Mouse (Mus musculus) embryonic facial prominence, embryonic 12.5 days (tissue): Measurements from ENCODE around the gene Ubac1. TPM values are rescaled to one million over a fixed set of nuclear protein-coding genes. Genes with fewer than 3 reads are reported as not detected.

Experiments
- ATAC-seq: fragments of 200-750 bp; cut with Nextera tagmentation; 2 replicates; pipeline ENCODE4 v1.8.0; 2017; ENCODE audit not compliant: insufficient number of reproducible peaks, insufficient read depth, low FRiP score, low TSS enrichment
- H3K27ac ChIP-seq: fragments of 300-500 bp; sonication (generic); 2 replicates; pipeline ENCODE4 v1.5.1; 2016; ENCODE audit warnings: mild to moderate bottlenecking
- H3K27me3 ChIP-seq: fragments of 300-500 bp; sonication (generic); 2 replicates; pipeline ENCODE4 v1.6.1; 2016; ENCODE audit warnings: mild to moderate bottlenecking, moderate library complexity
- H3K36me3 ChIP-seq: fragments of 300-500 bp; sonication (generic); 2 replicates; pipeline ENCODE4 v1.6.1; 2016; ENCODE audit warnings: mild to moderate bottlenecking
- H3K4me1 ChIP-seq: fragments of 300-500 bp; sonication (generic); 2 replicates; pipeline ENCODE4 v1.6.1; 2016
- H3K4me2 ChIP-seq: fragments of 300-500 bp; sonication (generic); replicated peaks from 2 replicates; pipeline ENCODE4 v1.6.1; 2016; ENCODE audit warnings: mild to moderate bottlenecking, moderate library complexity
- H3K4me3 ChIP-seq: fragments of 300-500 bp; sonication (generic); 2 replicates; pipeline ENCODE4 v1.5.1; 2016; ENCODE audit warnings: mild to moderate bottlenecking
- H3K9ac ChIP-seq: fragments of 300-500 bp; sonication (generic); 2 replicates; pipeline ENCODE4 v1.6.1; 2016; ENCODE audit warnings: mild to moderate bottlenecking, moderate library complexity
- H3K9me3 ChIP-seq: fragments of 300-500 bp; sonication (generic); 2 replicates; pipeline ENCODE4 v1.6.1; 2016; ENCODE audit warnings: mild to moderate bottlenecking, moderate library complexity
- WGBS: fragments of 180-500 bp; shearing (Covaris S2); methylation state at CpG from one replicate; pipeline ENCODE4 v1.1.7; 2016; 5-methylcytosine and 5-hydroxymethylcytosine counted together
- polyA plus RNA-seq: library from polyadenylated mRNA; unstranded; fragments of >200 nt; fragmentation: Nextera tagmentation; extraction: Ambion mirVana; gene quantifications from 2 replicates; pipeline ENCODE4 v1.2.1, GENCODE M21; 2016

Gene Ubac1
- polyA plus RNA-seq, 1 experiment from 2014 or later: 106 TPM

- WGBS: 48% methylated on average over 4 of the region's 4 CpGs
- Histone ChIP-seq H3K27me3 (no peaks in the 10 kb centered on the region), H3K36me3 (no peaks in the 10 kb centered on the region), H3K27ac (no peak overlapping the region), H3K4me3 (no peak overlapping the region), H3K4me2 (no peak overlapping the region), H3K4me1 (peaks cover 8% of the 10 kb centered on the region; the same call in 1 of the 2 replicates), H3K9me3 (no peaks in the 10 kb centered on the region), H3K9ac (no peak overlapping the region)
- ATAC-seq: no peak
These were observed 31.3 kb upstream of the Ubac1 start for GRCm38 (mm10) chr2:26052806-26053205.

DNA sequence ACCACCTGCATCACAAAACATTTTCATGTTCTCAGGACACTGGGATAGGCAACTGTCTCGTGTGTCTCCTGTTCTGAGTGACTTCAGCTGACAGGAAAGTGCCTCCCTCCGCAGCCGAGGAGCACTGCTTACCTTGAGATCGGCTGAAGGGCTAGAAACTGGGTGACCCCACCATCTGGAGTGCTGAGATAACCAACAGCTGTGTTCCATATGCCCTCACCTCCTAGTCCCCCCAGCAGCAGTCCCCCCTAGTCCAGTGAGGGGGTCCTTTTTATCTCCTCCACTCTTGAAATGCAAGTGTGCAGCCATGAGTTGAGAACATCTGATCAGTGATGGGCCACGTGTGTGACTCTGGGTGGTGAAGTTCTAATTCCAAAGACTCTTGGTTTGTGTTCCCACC lies 27.3 kb upstream of the Ubac1 start:
- Histone ChIP-seq H3K9me3 (no peaks in the 10 kb centered on the region), H3K27me3 (no peaks in the 10 kb centered on the region), H3K9ac (no peak overlapping the region), H3K4me1 (peaks cover 8% of the 10 kb centered on the region; the same call in 1 of the 2 replicates), H3K27ac (no peak overlapping the region), H3K4me3 (no peak overlapping the region), H3K36me3 (no peaks in the 10 kb centered on the region), H3K4me2 (no peak overlapping the region)
- 55% methylated on average over 5 of the region's 5 CpGs for WGBS
- ATAC-seq: no peak

GRCm38 (mm10) chr2:26044216-26044615 lies 22.7 kb upstream of the Ubac1 start:
- no peak overlapping the region for H3K27ac ChIP-seq
- H3K27me3 ChIP-seq: peaks cover 4% of the 10 kb centered on the region; the same call in 1 of the 2 replicates
- no peaks in the 10 kb centered on the region for H3K9me3 ChIP-seq
- no peaks in the 10 kb centered on the region for H3K36me3 ChIP-seq
- no peaks in the 10 kb centered on the region for H3K4me1 ChIP-seq
- no peak overlapping the region for H3K4me2 ChIP-seq
- no peak for ATAC-seq
- 67% methylated on average over 9 of the region's 9 CpGs for WGBS
- H3K9ac ChIP-seq: no peak overlapping the region
- no peak overlapping the region for H3K4me3 ChIP-seq

- no peak for ATAC-seq
- H3K4me1 ChIP-seq: no peaks in the 10 kb centered on the region
- H3K36me3 ChIP-seq: no peaks in the 10 kb centered on the region
- H3K27me3 ChIP-seq: peaks cover 4% of the 10 kb centered on the region; the same call in 1 of the 2 replicates
- H3K4me2 ChIP-seq: no peak overlapping the region
- H3K27ac ChIP-seq: no peak overlapping the region
- no peak overlapping the region for H3K9ac ChIP-seq
- 86% methylated on average over 3 of the region's 3 CpGs for WGBS
- no peak overlapping the region for H3K4me3 ChIP-seq
- H3K9me3 ChIP-seq: no peaks in the 10 kb centered on the region
These were observed 21.1 kb upstream of the Ubac1 start for GRCm38 (mm10) chr2:26042603-26043002.

- Histone ChIP-seq H3K27ac (no peak overlapping the region), H3K36me3 (no peaks in the 10 kb centered on the region), H3K4me3 (no peak overlapping the region), H3K9me3 (no peaks in the 10 kb centered on the region), H3K4me1 (no peaks in the 10 kb centered on the region), H3K27me3 (peaks cover 4% of the 10 kb centered on the region; the same call in 1 of the 2 replicates), H3K9ac (no peak overlapping the region), H3K4me2 (no peak overlapping the region)
- WGBS: 60% methylated on average over 14 of the region's 14 CpGs
- ATAC-seq: no peak
These were observed 19.7 kb upstream of the Ubac1 start for GRCm38 (mm10) chr2:26041163-26041810.

DNA sequence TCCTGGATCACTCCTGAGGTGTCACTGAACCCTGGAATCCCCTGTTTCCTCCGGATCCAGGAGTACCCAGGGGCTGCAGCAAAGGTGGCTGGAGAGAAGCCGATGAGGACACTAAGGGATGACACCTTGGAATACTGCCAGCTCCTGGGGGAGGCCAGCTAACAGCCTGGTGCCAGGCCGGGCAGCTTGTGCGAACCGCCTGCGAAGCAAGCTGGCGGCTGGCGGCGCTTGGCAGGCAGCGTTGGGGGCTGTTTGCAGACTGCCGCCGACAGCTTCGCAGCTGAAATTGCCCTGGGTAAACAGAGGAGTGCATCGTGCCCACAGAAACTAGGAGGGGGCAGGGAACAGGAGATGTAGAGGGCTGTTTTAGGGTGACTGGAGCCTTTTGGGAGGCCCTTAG lies 18.4 kb upstream of the Ubac1 start:
- WGBS: 73% methylated on average over 14 of the region's 14 CpGs
- Histone ChIP-seq H3K4me1 (no peaks in the 10 kb centered on the region), H3K4me3 (no peak overlapping the region), H3K9ac (no peak overlapping the region), H3K27ac (no peak overlapping the region), H3K9me3 (no peaks in the 10 kb centered on the region), H3K36me3 (no peaks in the 10 kb centered on the region), H3K27me3 (peaks cover 4% of the 10 kb centered on the region; the same call in 1 of the 2 replicates), H3K4me2 (no peak overlapping the region)
- no peak for ATAC-seq

- WGBS: 67% methylated on average over 6 of the region's 6 CpGs
- no peak overlapping the region for H3K9ac ChIP-seq
These were observed 15.8 kb upstream of the Ubac1 start for GRCm38 (mm10) chr2:26037386-26037785.

DNA sequence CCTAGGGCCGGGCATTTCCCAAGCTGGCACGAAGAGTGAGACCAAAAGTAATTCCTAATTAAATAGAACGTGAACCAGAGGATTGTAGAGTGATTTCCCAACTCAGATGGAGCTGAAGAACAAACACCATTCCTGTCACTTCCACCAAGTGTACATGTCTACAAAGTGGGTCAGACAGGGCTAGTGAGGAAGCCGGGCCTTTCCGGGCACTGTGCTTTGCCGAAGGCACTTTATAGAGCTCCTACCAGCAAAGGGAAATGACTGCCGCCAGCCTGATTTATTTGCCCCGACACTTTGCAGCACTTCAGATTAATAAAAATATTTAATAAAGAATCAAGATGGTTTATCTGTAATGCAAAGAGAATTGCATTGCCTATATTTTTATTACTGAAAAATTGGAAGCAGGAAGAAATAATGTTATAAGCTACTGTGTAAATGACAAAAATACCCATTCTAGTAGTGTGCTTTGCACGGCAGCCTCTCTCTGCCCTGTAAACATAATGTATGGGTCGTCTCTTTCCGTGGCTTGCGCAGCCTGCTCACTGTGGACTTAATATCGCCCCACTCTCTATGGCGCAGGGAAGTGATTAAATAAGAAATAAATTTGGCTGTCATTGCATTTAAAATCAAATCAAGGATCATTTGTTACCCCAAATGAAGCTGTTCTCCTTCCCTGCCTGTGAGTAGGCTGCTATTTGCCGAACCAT lies 12.9 kb upstream of the Ubac1 start:
- Histone ChIP-seq H3K9me3 (no peaks in the 10 kb centered on the region), H3K27ac (no peak overlapping the region), H3K27me3 (no peaks in the 10 kb centered on the region), H3K4me1 (no peaks in the 10 kb centered on the region), H3K4me2 (no peak overlapping the region), H3K36me3 (no peaks in the 10 kb centered on the region), H3K4me3 (no peak overlapping the region), H3K9ac (no peak overlapping the region)
- 86% methylated on average over 15 of the region's 15 CpGs for WGBS
- no peak for ATAC-seq

More at GRCm38 (mm10) chr2:26037386-26037785, 15.8 kb upstream of the Ubac1 start:
- H3K27ac ChIP-seq: no peak overlapping the region
- H3K4me1 ChIP-seq: no peaks in the 10 kb centered on the region
- H3K4me3 ChIP-seq: no peak overlapping the region
- peaks cover 4% of the 10 kb centered on the region; the same call in 1 of the 2 replicates for H3K27me3 ChIP-seq
- H3K4me2 ChIP-seq: no peak overlapping the region
- no peaks in the 10 kb centered on the region for H3K9me3 ChIP-seq
- no peak for ATAC-seq
- H3K36me3 ChIP-seq: no peaks in the 10 kb centered on the region

- 48% methylated on average over 3 of the region's 3 CpGs for WGBS
- no peaks in the 10 kb centered on the region for H3K36me3 ChIP-seq
- no peak for ATAC-seq
- no peaks in the 10 kb centered on the region for H3K9me3 ChIP-seq
- H3K27me3 ChIP-seq: no peaks in the 10 kb centered on the region
- H3K27ac ChIP-seq: no peak overlapping the region
- H3K4me3 ChIP-seq: no peak overlapping the region
- H3K9ac ChIP-seq: no peak overlapping the region
- H3K4me1 ChIP-seq: no peaks in the 10 kb centered on the region
- no peak overlapping the region for H3K4me2 ChIP-seq
These were observed 8.7 kb upstream of the Ubac1 start for GRCm38 (mm10) chr2:26030288-26030687.

- 32% methylated on average over 4 of the region's 4 CpGs for WGBS
- no peak overlapping the region for H3K4me2 ChIP-seq
- no peak overlapping the region for H3K4me3 ChIP-seq
- no peaks in the 10 kb centered on the region for H3K27me3 ChIP-seq
- H3K4me1 ChIP-seq: peaks cover 15% of the 10 kb centered on the region
- H3K27ac ChIP-seq: no peak overlapping the region
- H3K9me3 ChIP-seq: no peaks in the 10 kb centered on the region
- no peaks in the 10 kb centered on the region for H3K36me3 ChIP-seq
- no peak overlapping the region for H3K9ac ChIP-seq
- ATAC-seq: no peak
These were observed 2.9 kb upstream of the Ubac1 start for GRCm38 (mm10) chr2:26024138-26025075.

DNA sequence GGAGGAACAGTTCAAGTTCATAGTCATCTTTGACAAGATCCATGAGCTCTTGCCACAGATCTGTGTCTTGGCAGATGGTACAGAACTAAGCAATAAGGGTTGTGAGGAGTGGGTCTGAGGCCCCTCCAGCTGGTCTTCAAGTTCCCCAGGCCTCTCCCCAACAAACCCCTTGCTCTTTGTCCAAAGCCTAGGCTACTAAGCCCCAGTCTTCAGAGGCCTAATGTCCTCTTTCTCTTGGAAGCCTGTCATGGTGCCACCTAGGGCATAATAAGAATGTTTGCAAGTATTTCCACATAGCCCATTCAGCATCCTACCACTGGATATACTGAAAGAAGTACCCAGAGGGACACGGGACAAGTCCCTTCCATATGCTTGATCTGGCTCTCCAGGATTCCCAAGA lies 1.1 kb upstream of the Ubac1 start:
- Histone ChIP-seq H3K36me3 (no peaks in the 10 kb centered on the region), H3K27ac (no peak overlapping the region), H3K9ac (no peak overlapping the region), H3K27me3 (no peaks in the 10 kb centered on the region), H3K4me3 (no peak overlapping the region), H3K4me1 (peaks cover 15% of the 10 kb centered on the region), H3K4me2 (no peak overlapping the region), H3K9me3 (no peaks in the 10 kb centered on the region)
- no peak for ATAC-seq
- WGBS: 78% methylated on average over 1 of the region's 1 CpGs
